Mouse (Mus musculus): ENCODE measurements around the gene Prkg1.

The Prkg1 gene

DNA sequence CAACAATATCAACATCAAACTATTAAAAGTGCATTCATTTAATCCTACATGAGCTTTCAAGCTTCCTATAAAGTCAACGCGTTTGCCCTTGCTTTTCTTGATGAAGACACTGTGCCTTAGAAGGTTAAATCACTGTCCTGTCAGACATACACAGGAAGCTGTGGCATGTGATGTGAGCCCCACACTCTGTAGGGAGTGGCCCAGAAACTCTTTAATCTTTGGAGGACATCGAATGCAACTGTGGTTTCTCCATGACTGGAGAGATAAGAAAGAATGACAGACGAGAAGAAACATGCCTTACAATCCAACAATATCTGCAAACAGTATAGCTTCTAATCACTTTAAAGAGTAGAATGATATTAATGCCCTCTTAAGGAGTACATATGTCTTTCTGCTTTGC, 903.4 kb downstream of the Prkg1 start:
- in situ Hi-C loops (cut with MseI, MboI) = no loop called here

DNA sequence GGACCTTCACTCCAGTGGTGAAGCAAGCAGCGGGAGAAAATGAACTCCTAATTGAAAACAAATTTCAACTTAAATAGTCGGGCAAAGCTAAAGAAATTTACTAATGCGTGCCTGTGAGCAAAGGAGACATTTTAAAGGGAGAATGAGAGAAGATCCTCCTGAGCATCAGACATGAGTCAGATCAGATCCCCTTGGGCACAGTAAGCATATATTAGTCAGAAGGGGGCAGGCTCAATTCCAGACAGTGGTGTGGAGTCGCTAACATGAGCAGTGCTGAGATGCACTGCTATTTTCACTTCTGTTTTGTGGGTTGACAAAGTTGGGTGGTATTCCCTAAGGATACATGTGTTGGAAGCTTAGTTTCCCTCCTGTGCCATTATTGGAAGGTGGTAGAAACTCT, 913.8 kb downstream of the Prkg1 start:
- in situ Hi-C loops (cut with MseI, MboI) = no loop called here

DNA sequence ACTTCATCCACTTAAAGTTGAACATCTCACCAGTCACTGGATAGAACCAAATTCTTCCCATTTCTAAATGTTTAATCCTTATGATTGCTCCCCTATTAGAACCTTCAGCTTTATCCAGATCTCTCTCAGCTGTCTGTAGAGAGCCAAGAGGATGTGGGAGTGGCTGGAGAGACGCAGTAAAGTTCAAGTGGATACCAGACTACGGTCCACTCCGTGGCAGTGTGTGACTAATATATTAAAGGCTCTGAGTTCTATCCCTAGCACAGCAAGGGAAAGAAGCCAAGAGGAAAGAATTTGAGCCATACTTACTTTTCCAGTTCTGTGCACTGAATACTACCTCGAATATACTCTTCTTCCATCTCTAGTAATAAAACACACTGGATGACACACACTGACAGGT, 919.9 kb downstream of the Prkg1 start:
- in situ Hi-C loops (cut with MseI, MboI) = loop anchor here in 1 of 2 experiments (25.0 kb wide), 1 partner anchor 842 kb away; no protein-coding TSS in a partner anchor

GRCm38 (mm10) chr19:30843637-30844036, 921.2 kb downstream of the Prkg1 start:
- in situ Hi-C loops (cut with MseI, MboI) = loop anchor here in 1 of 2 experiments (25.0 kb wide), 1 partner anchor 844 kb away; no protein-coding TSS in a partner anchor

- in situ Hi-C loops (cut with MseI, MboI) = loop anchor here in 1 of 2 experiments (25.0 kb wide), 1 partner anchor 844 kb away; no protein-coding TSS in a partner anchor
Observed at GRCm38 (mm10) chr19:30843052-30843564, 921.7 kb downstream of the Prkg1 start.

DNA sequence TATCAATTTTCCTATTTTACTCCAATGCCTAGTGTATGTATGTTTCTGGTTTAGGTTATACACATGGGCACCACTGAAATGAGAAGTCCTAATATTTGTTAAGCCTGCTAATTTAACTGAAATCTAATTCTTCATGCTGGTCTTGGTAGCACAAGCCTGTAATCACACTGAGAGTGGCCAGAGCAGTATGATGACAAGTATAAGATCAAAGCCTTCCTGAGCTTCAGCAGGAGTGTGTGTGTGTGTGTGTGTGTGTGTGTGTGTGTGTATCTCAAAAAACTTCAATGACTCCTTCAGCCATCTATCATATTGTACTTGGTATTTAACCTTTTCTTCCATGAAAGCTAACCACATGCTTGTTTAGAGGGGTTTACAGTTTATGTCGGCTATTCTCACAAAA, 922.2 kb downstream of the Prkg1 start:
- in situ Hi-C loops (cut with MseI, MboI) = loop anchor here in 1 of 2 experiments (25.0 kb wide), 1 partner anchor 845 kb away; no protein-coding TSS in a partner anchor

DNA sequence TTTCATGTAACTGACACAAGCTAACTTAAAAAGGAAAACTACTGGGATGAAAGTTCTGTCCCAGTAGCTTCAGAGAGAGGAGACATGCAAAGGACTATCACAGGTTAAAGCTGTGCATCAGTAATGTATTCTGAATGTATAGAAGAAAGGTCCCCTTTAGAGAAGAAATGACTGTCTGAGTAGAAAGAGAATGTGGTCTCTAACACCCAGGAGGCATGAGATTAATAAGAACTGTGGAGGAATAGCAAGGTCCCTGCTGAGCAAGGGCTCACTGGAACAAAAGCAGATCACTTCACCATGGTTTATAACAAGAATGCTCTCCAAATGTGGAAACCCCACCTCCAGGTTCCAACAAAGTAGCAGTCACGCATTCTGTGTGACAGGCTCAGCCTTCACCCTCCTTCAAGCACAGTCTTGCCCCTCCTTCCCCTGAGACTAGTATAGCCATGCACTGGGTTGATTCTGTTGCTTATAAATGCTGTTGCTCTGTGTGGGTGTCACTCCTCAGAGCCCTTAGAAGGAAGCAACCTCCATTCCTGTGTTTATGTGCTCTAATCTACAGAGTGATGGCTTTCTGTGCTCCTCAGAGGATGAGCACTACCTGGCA, 931.7 kb downstream of the Prkg1 start:
- in situ Hi-C loops (cut with MseI, MboI) = loop anchor here in 1 of 2 experiments (25.0 kb wide), 1 partner anchor 854 kb away; no protein-coding TSS in a partner anchor

DNA sequence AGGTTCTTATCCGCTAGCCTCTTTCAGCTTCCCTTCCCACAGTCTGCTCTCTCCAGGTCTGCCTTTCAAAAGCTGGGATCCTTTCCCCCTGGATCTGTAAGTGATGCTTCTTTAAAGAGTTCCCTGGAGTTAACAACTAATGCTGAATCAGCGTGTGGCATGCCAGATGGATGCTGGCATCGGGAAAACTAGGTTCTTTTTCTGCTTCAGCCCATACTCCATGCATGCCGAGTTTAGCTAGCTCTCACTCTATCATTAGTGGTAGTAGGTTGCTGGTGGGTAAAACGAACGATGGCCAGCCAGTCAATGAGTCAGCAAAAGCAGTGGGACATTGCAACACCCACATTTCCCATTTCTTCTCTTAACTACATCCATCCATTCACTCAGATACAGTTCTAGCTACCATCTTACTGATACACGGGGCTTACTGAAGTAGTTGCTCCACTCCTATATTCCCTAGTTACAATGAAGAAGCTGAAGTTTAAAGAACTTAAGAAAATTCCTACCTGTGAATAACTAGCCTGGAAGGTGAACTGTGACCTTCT, 935.5 kb downstream of the Prkg1 start:
- in situ Hi-C loops (cut with MseI, MboI) = loop anchor here in 1 of 2 experiments (25.0 kb wide), 1 partner anchor 858 kb away; no protein-coding TSS in a partner anchor

- in situ Hi-C loops (cut with MseI, MboI) = loop anchor here in 1 of 2 experiments (25.0 kb wide), 1 partner anchor 859 kb away; no protein-coding TSS in a partner anchor
Observed at GRCm38 (mm10) chr19:30827820-30828219, 937.0 kb downstream of the Prkg1 start.

DNA sequence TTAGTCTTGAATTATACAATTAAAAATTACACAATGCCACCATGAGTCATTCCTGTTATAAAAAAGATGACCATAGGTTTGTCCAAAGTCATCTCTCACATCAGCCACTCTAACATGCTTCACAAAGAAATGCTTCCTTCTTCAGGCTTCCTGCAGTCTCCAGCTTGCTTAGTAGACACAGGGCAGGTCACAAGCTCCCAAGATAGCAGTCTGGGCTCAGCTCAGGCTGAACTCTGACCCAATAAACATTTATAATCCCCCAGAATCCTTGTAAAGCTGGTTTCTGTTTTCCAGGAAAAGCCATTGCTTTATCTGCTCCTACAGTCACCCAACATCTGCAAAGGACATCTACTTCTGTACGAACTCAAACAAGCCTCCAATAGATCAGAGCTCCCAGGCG, 938.7 kb downstream of the Prkg1 start:
- in situ Hi-C loops (cut with MseI, MboI) = loop anchor here in 1 of 2 experiments (25.0 kb wide), 1 partner anchor 861 kb away; no protein-coding TSS in a partner anchor

DNA sequence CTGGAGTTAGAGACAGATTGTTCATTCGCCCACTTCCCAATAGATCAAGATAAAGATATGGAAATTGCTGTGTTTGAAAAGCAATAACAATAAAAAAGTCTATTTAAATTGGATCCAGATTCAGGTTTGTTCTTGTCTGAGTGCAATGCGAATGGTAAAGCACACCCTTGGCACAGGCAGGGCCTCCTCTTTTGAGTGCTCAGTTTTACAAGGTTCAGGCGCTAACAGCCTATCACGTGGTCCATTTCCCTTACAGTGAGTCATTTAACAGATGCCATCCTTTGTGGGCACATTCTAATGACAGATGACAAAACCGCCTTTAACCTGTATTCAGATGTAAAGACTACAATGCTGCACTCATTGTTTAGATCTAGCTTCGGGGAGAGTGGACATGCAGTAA, 949.2 kb downstream of the Prkg1 start:
- in situ Hi-C loops (cut with MseI, MboI) = no loop called here

GRCm38 (mm10) chr19:30806265-30806664, 958.6 kb downstream of the Prkg1 start:
- in situ Hi-C loops (cut with MseI, MboI) = no loop called here

DNA sequence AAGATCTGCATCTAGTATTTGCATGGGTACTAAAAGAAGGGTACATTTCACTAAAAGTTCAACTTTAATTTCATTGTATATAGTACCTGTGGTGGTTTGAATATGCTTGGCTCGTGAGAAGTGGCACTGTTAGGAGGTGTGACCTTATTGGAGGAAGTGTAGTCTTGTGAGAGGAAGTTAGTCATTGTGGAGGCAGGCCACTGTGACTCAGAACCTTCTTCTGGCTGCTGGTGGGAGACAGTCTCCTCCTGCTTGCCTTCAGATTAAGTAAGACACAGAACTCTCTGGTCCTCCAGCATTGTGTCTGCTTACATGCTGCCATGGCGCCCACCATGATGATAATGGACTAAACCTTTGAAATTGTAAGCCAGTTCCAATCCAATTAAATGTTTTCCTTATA, 984.0 kb downstream of the Prkg1 start:
- in situ Hi-C loops (cut with MseI, MboI) = no loop called here

GRCm38 (mm10) chr19:30768316-30768715, 996.5 kb downstream of the Prkg1 start:
- in situ Hi-C loops (cut with MseI, MboI) = no loop called here

DNA sequence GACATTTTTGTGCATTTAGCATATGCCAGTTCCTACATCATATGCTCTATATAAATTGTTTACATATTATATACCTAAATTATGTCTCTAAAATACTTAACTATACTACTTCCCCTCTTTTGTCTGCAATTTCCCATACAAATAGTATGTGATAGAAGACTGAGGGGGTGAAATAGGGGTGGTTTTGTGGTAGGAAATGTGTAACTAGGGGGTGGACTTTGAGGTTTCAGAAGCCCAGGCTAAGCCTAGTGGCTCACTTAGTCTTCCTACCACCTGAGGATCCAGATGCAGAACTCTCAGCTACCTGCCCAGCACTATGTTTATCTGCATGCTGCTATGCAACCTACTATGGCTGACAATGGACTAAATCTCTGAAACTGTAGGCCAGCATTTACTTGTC, 1020.4 kb downstream of the Prkg1 start:
- in situ Hi-C loops (cut with MseI, MboI) = no loop called here

GRCm38 (mm10) chr19:30699130-30699529, 1065.7 kb downstream of the Prkg1 start:
- in situ Hi-C loops (cut with MseI, MboI) = no loop called here

DNA sequence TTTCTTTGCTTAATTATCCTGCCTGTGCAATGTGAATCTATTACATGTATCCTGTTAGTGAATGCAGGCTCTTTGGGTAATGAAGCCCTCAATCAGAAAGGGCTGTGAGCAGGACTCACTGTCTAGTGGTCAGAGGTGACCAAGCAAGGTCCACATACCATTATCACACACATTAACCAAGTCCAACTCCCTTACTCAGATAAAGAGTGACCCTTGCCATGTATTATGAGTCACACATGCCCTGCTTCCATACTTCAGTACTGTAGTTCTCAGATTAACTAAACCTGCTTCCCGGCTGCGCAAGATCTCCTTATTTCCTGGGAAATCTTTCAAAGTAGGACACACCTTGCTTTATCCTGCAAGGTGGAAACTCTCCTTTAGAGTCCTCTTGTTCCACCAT, 1073.6 kb downstream of the Prkg1 start:
- in situ Hi-C loops (cut with MseI, MboI) = no loop called here

GRCm38 (mm10) chr19:30690691-30691090, 1074.1 kb downstream of the Prkg1 start:
- in situ Hi-C loops (cut with MseI, MboI) = no loop called here

GRCm38 (mm10) chr19:30687942-30688341, 1076.9 kb downstream of the Prkg1 start:
- in situ Hi-C loops (cut with MseI, MboI) = no loop called here

DNA sequence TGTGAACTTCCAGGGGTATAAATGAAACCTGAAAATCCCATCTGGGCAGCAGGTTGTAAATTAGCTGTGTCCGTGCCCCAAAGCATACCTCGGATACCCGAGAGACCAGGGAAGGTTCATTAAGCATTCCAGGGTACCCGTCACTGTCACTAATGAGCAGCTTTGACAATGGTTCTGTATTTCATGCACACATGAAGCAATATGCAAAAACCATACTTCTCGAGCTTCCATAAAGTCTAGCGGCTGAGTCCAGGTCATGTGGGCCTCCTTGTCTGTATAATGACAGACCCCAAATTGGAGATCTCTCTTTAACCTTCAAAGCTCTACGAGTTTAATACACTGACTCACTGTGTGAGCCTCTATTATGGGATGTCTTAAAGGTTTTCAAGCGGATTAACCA, 1088.5 kb downstream of the Prkg1 start:
- in situ Hi-C loops (cut with MseI, MboI) = no loop called here

GRCm38 (mm10) chr19:30664269-30664668, 1100.6 kb downstream of the Prkg1 start:
- in situ Hi-C loops (cut with MseI, MboI) = no loop called here

GRCm38 (mm10) chr19:30642629-30643170, 1122.1 kb downstream of the Prkg1 start:
- in situ Hi-C loops (cut with MseI, MboI) = no loop called here

DNA sequence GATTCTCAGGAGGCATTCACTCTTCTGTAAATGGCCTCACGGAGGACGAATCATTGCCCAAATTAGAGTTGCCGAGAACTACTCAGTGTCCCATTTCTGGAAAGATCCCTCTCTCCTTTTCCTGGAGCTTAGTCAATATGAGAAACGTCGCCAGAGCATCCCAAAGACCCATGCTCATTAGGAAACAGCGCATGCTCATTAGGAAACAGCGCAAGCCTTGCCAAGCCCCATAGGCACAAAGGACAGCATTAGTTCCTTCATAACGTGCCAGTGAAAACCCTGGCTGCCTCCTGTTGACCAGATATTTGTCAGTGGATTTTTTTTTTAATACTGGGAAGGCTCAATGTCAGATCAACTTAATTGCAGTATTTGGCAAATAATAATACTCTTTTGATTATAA, 1127.4 kb downstream of the Prkg1 start:
- in situ Hi-C loops (cut with MseI, MboI) = no loop called here
